Mouse (Mus musculus) heart, postnatal 0 days (tissue): Measurements from ENCODE around the gene Oog4. TPM values are rescaled to one million over a fixed set of nuclear protein-coding genes. Genes with fewer than 3 reads are reported as not detected.
A peak's percentile ranks its signal among the peaks of the same experiment; 100 is the strongest.

ENCODE experiments used
- ATAC-seq: fragments of 200-750 bp; cut with Nextera tagmentation; 2 replicates; pipeline ENCODE4 v1.8.0; 2017; ENCODE audit warnings: low read depth, moderate number of reproducible peaks, moderate library complexity; ENCODE audit not compliant: insufficient read depth
- DNase-seq: peaks from one replicate; pipeline ENCODE4 v3.0.0-alpha.2; 2016; ENCODE audit warnings: low spot score
- H3K27ac ChIP-seq: fragments of 300-500 bp; sonication (generic); 2 replicates; pipeline ENCODE4 v1.5.1; 2014; ENCODE audit warnings: low read depth, mild to moderate bottlenecking
- H3K27me3 ChIP-seq: fragments of 300-500 bp; sonication (generic); 2 replicates; pipeline ENCODE4 v1.6.1; 2014; ENCODE audit warnings: low read length, mixed read lengths; ENCODE audit not compliant: control insufficient read depth, insufficient read depth
- H3K36me3 ChIP-seq: fragments of 300-500 bp; sonication (generic); replicated peaks from 2 replicates; pipeline ENCODE4 v1.6.1; 2014; ENCODE audit warnings: low read length, mixed read lengths; ENCODE audit not compliant: control insufficient read depth, insufficient read depth
- H3K4me1 ChIP-seq: fragments of 300-500 bp; sonication (generic); 2 replicates; pipeline ENCODE4 v1.6.1; 2014; ENCODE audit warnings: antibody characterized with exemption; ENCODE audit not compliant: control insufficient read depth, insufficient read depth
- H3K4me2 ChIP-seq: fragments of 300-500 bp; sonication (generic); 2 replicates; pipeline ENCODE4 v1.6.1; 2014; ENCODE audit warnings: low read depth, mild to moderate bottlenecking, low read length, moderate library complexity
- H3K4me3 ChIP-seq: fragments of 300-500 bp; sonication (generic); 2 replicates; pipeline ENCODE4 v1.5.1; 2014; ENCODE audit warnings: low read depth, low read length
- H3K9ac ChIP-seq: fragments of 300-500 bp; sonication (generic); replicated peaks from 2 replicates; pipeline ENCODE4 v1.6.1; 2014; ENCODE audit warnings: low read depth, low read length, mixed read lengths
- H3K9me3 ChIP-seq: fragments of 300-500 bp; sonication (generic); replicated peaks from 2 replicates; pipeline ENCODE4 v1.6.1; 2016; ENCODE audit warnings: low read length; ENCODE audit not compliant: control insufficient read depth
- CTCF ChIP-seq: IDR thresholded peaks from 2 replicates; pipeline ENCODE4 v1.5.1; 2016; ENCODE audit warnings: antibody characterized with exemption, control low read depth, low read depth
- EP300 ChIP-seq: IDR thresholded peaks from 2 replicates; pipeline ENCODE4 v1.6.1; 2016; ENCODE audit warnings: antibody characterized with exemption, low read depth
- WGBS: fragments of 180-500 bp; shearing (Covaris S2); extraction: QIAGEN DNeasy Blood & Tissue Kit; methylation state at CpG from one replicate; pipeline ENCODE4 v1.1.7; 2014; 5-methylcytosine and 5-hydroxymethylcytosine counted together
- polyA plus RNA-seq: library from polyadenylated mRNA; unstranded; fragments of >200 nt; fragmentation: Nextera tagmentation; extraction: Ambion mirVana; gene quantifications from 2 replicates; pipeline ENCODE4 v1.2.1, GENCODE M21; 2015
- total RNA-seq: library from RNA; depleted of rRNA; stranded (reverse); fragments of >200 nt; gene quantifications from 2 replicates; pipeline ENCODE4 v1.2.3, GENCODE M21; 2014; ENCODE audit warnings: low replicate concordance; rRNA removed

Oog4 gene
- total and polyA plus RNA-seq, 2 experiments from 2014 or later: not detected

- H3K4me2 ChIP-seq: peak overlapping the region; percentile 75
- 59% methylated on average over 5 of the region's 5 CpGs for WGBS
- peaks cover 20% of the 10 kb centered on the region; the same call in 1 of the 2 replicates for H3K36me3 ChIP-seq
- no peak for ATAC-seq
- H3K9me3 ChIP-seq: 0 out of 2 replicates have a peak, but pooled peaks cover 3% of the 10 kb centered on the region
- no peaks in the 10 kb centered on the region for H3K27me3 ChIP-seq
- TF ChIP-seq EP300 (no peak), CTCF (no peak)
- H3K9ac ChIP-seq: peak overlapping the region; percentile 55; the same call in 1 of the 2 replicates
- DNase-seq: peak; percentile 9
- H3K27ac ChIP-seq: peak overlapping the region; percentile 82; the same call in 1 of the 2 replicates
- H3K4me1 ChIP-seq: 0 out of 2 replicates have a peak, but pooled peaks cover 4% of the 10 kb centered on the region
- peak overlapping the region; percentile 69 for H3K4me3 ChIP-seq
Measured at GRCm38 (mm10) chr4:143411566-143412218, 38.4 kb downstream of the Oog4 start.

- Histone ChIP-seq H3K27ac (no peak within 1 kb of the TSS), H3K9me3 (no peaks in the 10 kb centered on the region), H3K27me3 (no peaks in the 10 kb centered on the region), H3K9ac (no peak within 1 kb of the TSS), H3K4me2 (no peak within 1 kb of the TSS), H3K4me1 (no peaks in the 10 kb centered on the region), H3K4me3 (no peak within 1 kb of the TSS), H3K36me3 (no peaks in the 10 kb centered on the region)
- DNase-seq: no peak
- WGBS: 66% methylated on average over 26 of the region's 26 CpGs
- TF ChIP-seq EP300: no peak
- TF ChIP-seq CTCF: no peak
- no peak for ATAC-seq
Measured at GRCm38 (mm10) chr4:143394181-143394580, 55.9 kb downstream of the Oog4 start, which contains the start of gene Pramel1. Pramel1 (plus strand) TSS chr4:143394428.

- peak overlapping the region; percentile 63 for H3K4me2 ChIP-seq
- no peak for TF ChIP-seq EP300
- peak; percentile 28 for TF ChIP-seq CTCF
- ATAC-seq (peak; percentile 85), DNase-seq (peak; percentile 36)
- H3K27me3 ChIP-seq: no peaks in the 10 kb centered on the region
- no peaks in the 10 kb centered on the region for H3K4me1 ChIP-seq
- peak overlapping the region; percentile 39 for H3K4me3 ChIP-seq
- no peaks in the 10 kb centered on the region for H3K36me3 ChIP-seq
- H3K9ac ChIP-seq: no peak overlapping the region; the same call in 1 of the 2 replicates
- 8% methylated on average over 32 of the region's 43 CpGs for WGBS
- H3K27ac ChIP-seq: no peak overlapping the region
- no peaks in the 10 kb centered on the region for H3K9me3 ChIP-seq
Measured at GRCm38 (mm10) chr4:143388955-143389702, 61.0 kb downstream of the Oog4 start.

Other genes starting within 250 kb of the Oog4 start
- 5.5 and 5.7 TPM in 2 replicates for gene Prdm2, start 237.3 kb downstream of the Oog4 start, total RNA-seq
- 5.2 and 5.8 TPM in 2 replicates for gene Prdm2, start 237.3 kb downstream of the Oog4 start, polyA plus RNA-seq
- gene Pdpn, start 150.8 kb downstream of the Oog4 start, total RNA-seq: 6.8 and 12.4 TPM in 2 replicates
- 13.6 and 14.9 TPM in 2 replicates for gene Pdpn, start 150.8 kb downstream of the Oog4 start, polyA plus RNA-seq
- gene Lrrc38, start 100.6 kb downstream of the Oog4 start, total RNA-seq: not detected in 2 replicates
- 0.23 and 0.32 TPM in 2 replicates for gene Lrrc38, start 100.6 kb downstream of the Oog4 start, polyA plus RNA-seq
- gene Pramel1, start 55.9 kb downstream of the Oog4 start, total RNA-seq: not detected in 2 replicates
- gene Pramel1, start 55.9 kb downstream of the Oog4 start, polyA plus RNA-seq: not detected in 2 replicates
- 21.5 and 24.7 TPM in 2 replicates for gene Pramef8, start 37.9 kb downstream of the Oog4 start, total RNA-seq
- 8.3 and 9.2 TPM in 2 replicates for gene Pramef8, start 37.9 kb downstream of the Oog4 start, polyA plus RNA-seq
- not detected in 2 replicates for gene Gm13043, start 61.0 kb upstream of the Oog4 start, total RNA-seq
- not detected in 2 replicates for gene Gm13043, start 61.0 kb upstream of the Oog4 start, polyA plus RNA-seq
- gene Gm13040, start 85.6 kb upstream of the Oog4 start, total RNA-seq: not detected in 2 replicates
- not detected in 2 replicates for gene Gm13040, start 85.6 kb upstream of the Oog4 start, polyA plus RNA-seq
- gene BC080695, start 101.4 kb upstream of the Oog4 start, total RNA-seq: not detected in 2 replicates
- not detected in 2 replicates for gene BC080695, start 101.4 kb upstream of the Oog4 start, polyA plus RNA-seq
- gene Gm13057, start 101.4 kb upstream of the Oog4 start, total RNA-seq: not detected in 2 replicates
- gene Gm13057, start 101.4 kb upstream of the Oog4 start, polyA plus RNA-seq: not detected in 2 replicates
- gene Gm13083, start 164.7 kb upstream of the Oog4 start, total RNA-seq: not detected in 2 replicates
- not detected in 2 replicates for gene Gm13083, start 164.7 kb upstream of the Oog4 start, polyA plus RNA-seq
- gene Gm13088, start 206.9 kb upstream of the Oog4 start, total RNA-seq: not detected in 2 replicates
- not detected in 2 replicates for gene Gm13088, start 206.9 kb upstream of the Oog4 start, polyA plus RNA-seq